Mouse (Mus musculus) frontal cortex, postnatal 14 days (tissue): Measurements from ENCODE around the gene Pcif1.

Experiments used
- DNase-seq, 2 experiments: peaks; one replicate each; pipeline ENCODE4 v3.0.0; 2022; ENCODE audit warnings: low spot score in 2 of 2

Gene Pcif1

GRCm38 (mm10) chr2:164894048-164894447 is 14.9 kb downstream of the Pcif1 start:
- DNase-seq = no peak

- no peak for DNase-seq
Measured at GRCm38 (mm10) chr2:164894644-164895043, 15.5 kb downstream of the Pcif1 start.

DNA sequence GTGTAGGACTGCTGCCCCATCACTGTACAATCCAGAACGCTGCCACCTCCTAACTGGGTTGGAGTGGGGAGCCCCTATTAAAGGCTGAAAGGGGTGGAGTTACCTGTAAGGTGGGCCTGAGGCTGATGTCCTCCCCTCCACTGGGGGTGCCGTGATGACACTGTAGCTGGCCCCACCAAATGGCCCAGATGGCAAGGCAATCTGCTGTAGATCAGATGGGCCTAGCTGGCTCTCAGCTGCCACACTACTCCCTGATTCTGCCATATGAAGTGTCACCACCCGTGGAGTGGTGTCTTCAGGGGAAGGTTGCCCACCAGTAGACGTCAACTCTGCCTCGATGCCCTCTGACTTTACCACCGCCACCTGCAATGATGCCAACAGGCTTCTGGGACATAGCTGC is 16.8 kb downstream of the Pcif1 start:
- no peak for DNase-seq

DNA sequence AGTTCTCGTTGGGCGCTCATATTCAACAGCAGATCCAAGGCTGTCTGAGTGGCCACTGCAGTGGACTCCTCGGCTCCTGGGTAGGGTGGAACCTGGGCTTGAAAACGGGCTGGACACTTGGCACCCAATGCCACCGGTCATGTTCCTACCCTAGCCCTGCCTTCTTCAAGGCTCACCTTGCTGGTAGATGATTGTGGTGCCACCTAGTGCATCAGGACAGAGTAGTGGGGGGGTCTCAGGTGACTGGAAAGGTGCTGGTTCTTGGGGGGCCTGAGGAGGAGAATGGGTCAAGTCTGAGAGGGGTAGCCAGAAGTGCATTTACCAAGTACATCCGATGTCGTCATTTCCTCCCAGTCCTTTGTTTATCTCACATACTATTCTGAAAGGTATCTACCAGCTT is 18.9 kb downstream of the Pcif1 start:
- no peak for DNase-seq

DNA sequence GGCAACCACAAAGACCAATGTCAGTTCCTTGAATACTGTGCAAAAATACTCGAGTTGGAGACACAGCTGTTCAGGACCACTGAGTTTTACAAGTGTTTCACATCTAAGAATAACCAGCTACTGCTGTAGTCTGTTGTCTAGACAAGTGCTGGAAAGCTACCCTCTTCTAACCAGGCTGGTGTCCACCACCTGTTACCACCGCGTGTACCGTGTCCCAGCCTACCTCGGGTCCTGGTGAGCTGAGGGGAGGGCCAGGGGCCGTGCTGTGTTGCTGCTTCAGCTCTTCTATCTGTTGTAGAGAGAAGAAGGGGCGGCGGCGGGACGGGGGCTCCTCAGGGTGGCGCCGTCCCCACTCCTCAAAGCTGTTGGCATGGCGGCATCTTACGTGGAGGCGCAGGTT is 19.9 kb downstream of the Pcif1 start:
- no peak for DNase-seq

GRCm38 (mm10) chr2:164899723-164900459 is 20.8 kb downstream of the Pcif1 start:
- no peak for DNase-seq

DNA sequence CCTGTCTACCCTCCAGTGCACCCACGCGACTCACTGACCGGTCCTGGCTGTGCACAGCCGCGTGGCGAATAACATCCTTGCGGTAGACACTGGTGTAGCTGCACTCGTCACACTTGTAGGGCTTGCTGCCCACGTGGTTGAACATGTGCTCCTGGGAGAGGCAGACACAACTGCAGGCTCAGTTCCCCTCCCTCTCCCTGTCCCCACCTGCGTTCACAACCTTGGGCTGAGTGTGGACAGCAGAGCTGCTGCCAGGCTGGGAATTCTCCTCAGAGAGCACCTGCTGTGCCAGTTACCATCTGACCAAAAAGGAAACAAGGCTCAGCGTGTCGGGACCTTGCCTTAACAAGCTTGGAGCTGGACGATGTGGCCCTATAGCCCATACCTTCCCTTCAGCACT is 22.3 kb downstream of the Pcif1 start:
- no peak for DNase-seq

- no peak for DNase-seq
Measured at GRCm38 (mm10) chr2:164903496-164903895, 24.4 kb downstream of the Pcif1 start.

GRCm38 (mm10) chr2:164906071-164906470 is 27.0 kb downstream of the Pcif1 start:
- DNase-seq = no peak

DNA sequence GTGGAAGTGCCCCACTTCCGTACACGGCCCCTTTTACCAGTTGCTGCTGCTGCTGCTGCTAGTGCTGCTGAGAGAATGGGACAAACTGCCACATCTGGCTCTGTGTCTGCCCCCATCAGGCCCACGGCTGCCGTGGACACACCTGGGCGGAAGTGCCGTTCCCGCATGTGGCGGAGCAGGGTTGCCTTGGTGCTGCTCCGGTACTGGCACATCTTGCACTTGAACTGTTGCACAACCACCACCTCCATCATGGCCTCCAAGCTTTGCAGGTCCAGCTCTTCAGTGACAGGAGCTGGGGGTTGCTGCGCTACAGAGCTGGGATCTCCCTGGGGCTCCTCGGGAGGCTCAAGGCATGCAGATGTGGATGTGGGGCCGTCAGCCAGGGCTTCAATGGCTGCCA is 28.4 kb downstream of the Pcif1 start:
- no peak for DNase-seq

DNA sequence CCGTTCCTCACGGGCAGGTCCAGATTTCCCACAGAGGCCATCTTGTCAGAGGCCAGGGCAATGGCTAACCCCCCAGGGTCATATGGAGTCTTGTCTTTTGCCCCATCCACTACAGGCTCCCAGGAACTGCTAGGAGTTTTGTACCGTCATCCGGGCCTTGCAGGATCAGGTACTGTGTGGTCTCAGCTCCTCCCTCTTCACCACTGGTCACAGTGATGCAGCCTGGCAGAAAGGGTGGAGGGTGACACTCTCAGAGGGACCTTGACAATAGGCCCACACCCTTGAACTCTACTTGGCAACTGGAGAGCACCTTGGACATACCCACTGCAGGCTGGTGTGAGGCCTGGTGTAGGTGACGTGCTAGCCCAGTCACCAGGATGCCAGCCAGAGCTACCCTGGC is 28.9 kb downstream of the Pcif1 start:
- no peak for DNase-seq

DNA sequence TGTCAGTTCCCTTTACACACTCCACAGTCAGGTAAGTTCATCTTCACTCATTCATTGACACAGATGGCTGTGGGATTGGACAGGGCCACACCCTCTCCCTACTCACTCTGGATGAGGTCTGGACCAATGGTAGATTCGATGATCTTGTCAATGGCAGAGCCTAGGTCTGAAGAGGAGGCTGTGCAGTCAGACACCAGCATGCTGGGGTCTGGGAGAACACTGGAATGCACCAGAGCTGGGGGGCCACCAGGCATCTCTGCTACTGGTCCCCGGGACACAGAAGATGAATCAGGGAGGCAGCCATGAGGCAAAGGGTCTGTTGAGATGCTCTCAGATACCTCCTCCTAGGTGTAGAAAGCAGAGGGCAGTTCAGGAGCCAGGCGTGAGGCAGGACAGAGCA is 30.0 kb downstream of the Pcif1 start:
- no peak for DNase-seq

DNA sequence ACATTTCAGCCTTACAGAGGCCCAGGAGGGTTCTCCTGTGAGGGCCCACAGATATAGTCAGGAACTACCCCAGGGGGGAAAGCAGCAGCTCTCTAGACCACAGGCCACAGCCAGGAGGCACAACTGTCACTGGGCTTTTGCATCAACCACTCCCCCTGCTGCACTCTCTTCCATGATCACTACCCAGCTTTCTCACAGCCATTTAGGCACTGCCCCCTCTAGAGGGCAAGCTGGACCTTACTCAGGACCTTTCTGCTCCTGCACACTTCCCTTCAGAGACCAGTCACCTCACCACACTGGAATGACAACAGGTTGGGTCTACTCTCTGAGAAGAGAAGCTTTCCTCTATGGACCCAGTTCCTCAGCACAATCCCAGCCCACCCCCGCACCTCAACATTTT is 30.4 kb downstream of the Pcif1 start:
- DNase-seq = no peak

DNA sequence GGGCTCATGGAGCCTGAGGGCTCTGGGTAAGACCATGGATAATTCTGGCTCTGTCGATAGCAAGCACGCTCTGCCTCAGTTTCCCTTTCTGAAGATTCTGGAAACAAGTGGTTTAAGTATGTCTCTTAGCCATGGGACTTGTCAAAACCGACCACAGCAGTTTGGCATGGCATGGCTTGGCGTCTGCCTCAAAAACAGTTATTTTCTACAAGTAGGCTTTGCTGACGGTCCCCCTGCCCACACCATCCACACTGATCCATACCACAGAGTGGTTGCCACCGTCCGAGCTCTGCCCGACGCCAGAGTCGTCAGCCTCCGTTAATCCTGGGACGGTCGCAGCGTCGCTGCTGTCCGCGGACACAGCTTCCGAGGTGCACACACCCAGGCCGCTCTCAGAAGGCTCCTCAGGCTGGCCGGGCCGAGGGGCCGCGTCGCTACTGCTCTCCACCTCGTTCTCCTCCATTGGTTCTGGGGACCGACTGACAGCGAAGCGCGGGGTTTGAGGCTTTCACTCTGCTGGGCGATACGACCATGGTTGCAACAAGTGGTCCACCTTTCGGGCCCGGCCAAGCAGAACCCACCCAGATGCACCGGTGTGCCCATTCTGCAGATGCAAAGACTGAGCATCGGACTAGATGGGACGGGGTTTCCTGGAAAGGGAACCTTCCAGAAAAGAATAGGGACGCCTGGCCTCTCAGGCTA is 31.4 kb downstream of the Pcif1 start:
- DNase-seq = no peak

GRCm38 (mm10) chr2:164911086-164912048 is 32.3 kb downstream of the Pcif1 start, which contains the start of gene Zfp335:
TSS of gene Zfp335 (minus strand) at chr2:164911757.
- DNase-seq = peak; percentile 86 to 87

GRCm38 (mm10) chr2:164912151-164912550 is 33.0 kb downstream of the Pcif1 start:
- DNase-seq = peak; percentile 48 to 72

- DNase-seq = no peak
Measured at GRCm38 (mm10) chr2:164912749-164913427, 33.8 kb downstream of the Pcif1 start.

DNA sequence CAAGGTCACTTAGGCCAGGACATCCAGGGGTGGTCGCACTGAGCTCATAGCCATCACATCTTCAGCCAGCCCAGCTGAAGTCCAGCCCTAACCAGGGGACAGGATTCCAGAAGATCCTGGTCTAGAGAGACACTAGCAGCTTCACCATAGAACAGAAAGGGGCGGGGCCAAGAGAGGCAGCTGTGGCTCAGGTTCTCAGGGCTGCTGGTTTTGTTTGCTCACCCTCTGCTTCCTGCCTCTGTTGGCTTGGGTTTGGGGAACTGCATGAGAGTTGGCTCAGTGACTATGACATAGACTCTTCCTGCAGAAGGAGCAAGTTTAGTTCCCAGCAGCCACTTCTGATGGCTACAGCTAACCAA is 34.3 kb downstream of the Pcif1 start:
- DNase-seq = no peak

DNA sequence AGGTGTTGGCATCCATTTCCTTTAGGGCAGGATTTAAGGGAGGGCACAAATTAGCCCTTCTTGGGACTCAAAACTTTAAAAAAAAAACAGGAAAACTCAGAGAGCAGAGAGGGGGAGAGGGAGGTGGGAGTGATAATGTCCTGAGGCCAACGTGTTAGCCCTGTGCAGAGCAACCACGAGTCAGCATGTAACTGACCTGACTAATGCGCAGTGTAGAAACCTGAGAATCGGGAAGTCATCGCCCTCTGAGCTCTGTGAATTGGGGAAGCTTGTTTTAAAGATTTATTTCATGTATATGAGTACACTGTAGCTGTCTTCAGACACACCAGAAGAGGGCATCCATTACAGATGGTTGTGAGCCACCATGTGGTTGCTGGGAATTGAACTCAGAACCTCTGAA is 37.7 kb downstream of the Pcif1 start:
- DNase-seq = no peak

DNA sequence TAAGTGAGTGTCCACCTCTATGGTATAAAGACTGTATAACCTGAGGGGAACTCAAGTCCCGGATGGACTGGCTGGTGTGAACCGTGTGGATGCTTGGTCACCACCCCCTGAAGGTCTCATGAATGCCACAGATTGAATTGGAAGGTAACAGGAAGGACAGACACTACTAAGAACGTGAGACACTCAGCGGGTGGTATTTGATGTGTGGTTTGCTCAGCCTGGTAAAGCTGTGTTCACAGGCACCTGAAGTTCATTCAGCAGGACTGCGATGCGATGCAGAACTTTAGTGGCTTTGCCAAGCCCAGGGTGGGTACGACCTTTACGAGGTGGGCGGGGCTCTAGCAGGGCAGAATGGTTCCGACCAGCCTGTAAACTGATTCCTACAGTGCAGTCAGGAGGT is 38.3 kb downstream of the Pcif1 start:
- DNase-seq = no peak

DNA sequence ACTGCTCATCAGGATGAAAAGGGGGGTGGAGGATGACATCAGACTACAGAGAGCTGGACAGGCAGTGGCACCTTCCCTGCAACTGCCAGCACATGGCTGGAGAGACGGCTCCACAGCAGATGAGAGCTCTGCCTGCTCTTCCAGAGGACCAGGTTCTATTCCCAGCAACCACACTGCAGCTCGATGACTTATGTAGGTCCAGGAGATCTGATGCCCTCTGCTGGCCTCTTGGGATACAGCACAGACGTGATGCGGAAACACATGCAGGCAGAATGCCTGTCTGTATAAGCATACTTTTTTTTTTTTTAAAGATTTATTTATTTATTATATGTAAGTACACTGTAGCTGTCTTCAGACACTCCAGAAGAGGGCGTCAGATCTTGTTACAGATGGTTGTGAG is 39.2 kb downstream of the Pcif1 start:
- no peak for DNase-seq

DNA sequence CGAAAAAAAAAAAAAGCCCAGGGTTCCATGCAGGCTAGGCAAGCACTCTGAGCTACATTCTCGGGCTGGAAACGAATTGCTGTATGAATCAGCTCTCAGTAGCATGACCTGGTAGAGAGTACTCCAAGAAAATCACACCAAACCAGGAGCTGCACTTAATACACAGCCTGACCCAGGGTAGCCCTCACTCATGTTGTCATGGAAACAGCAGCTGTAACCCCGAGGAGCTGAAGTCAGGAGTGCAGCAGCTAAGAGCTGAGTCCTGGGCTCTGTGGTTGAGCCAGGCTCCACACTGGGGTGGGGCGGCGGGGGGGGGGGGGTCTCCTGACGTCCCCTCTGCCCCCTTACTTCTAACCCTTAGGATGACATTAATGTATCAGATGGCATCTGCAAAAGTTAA is 42.9 kb downstream of the Pcif1 start:
- DNase-seq = no peak
